Mouse (Mus musculus): ENCODE results near the gene Rrm2. TPM values are rescaled to one million over a fixed set of nuclear protein-coding genes. Genes with fewer than 3 reads are reported as not detected.

Rrm2 gene
- polyA plus RNA-seq, 1 experiment = 1.8 TPM

DNA sequence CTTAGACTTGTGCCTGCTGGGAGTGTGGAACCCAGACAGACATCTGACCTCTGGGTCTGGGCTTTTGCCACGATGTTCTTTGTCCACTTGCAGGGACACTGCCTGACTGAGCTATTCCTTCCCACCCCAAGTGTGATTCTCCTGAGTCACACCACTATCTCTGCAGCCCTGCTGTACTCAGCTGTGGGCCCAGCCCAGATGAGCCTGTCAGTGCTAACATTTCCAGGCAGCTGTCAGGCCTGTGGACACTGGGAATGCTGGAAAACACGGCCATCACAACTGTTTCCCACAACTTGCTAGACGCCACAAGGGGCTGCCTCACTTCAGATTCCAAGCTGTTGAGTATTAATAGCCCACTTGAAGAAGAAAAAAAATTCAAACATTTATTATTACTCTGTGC, 5.0 kb upstream of the Rrm2 start:
- TF ChIP-seq POLR2A (IDR thresholded peaks at IDR 0.05; ENCODE audit: extremely low read depth, insufficient read depth, low read length) = no peak
- no peak for TF ChIP-seq CTCF (IDR thresholded peaks at IDR 0.05; ENCODE audit: extremely low read depth, insufficient read depth, low read length)
- H3K4me3 ChIP-seq (ENCODE audit: insufficient read depth, low read length) = no peak overlapping the region
- H3K4me1 ChIP-seq (ENCODE audit: control insufficient read depth, insufficient read depth, low read length) = no peaks in the 10 kb centered on the region
- no peak overlapping the region for H3K27ac ChIP-seq (ENCODE audit: insufficient read depth, low read length)

DNA sequence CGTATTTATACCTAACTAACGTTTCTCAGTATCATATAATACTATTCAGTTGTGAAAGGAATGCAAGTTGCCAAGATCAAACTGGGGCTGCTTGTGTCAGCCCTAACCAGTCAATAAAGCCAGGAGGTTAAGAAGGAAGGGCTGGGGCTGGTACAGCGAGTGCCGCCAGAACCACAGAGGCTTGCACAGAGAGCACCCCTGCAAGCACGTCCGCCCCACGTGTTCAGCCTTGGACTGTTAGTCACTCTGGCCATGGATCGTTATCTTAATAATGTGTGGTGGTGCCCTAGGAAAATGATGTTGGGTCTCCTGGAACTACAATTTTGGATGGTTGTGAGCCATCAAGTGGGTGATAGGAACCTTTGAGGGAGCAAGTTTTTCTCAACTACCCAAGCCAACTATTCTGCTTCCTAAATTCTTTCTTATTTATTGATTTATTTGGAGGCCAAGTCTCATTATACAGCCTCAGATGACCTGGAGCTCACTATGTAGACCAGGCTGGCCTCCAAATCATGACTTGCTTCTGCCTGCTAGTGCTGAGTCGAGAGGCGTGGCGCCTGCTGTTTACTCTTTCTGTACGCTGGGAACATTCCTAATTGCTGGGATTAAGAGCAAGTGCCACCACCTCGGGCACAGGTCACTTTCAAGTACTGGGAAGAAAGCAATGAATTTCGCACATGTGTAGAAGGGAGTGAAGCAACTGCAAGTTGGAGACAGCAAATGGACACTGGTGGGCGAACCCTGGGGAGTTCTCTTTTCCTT, 2.4 kb upstream of the Rrm2 start:
- Histone ChIP-seq H3K4me1 (ENCODE audit: control insufficient read depth, insufficient read depth, low read length) (no peaks in the 10 kb centered on the region; the same call in 1 of the 2 replicates), H3K27ac (ENCODE audit: insufficient read depth, low read length) (no peak overlapping the region), H3K4me3 (ENCODE audit: insufficient read depth, low read length) (no peak overlapping the region)
- no peak for TF ChIP-seq CTCF (IDR thresholded peaks at IDR 0.05; ENCODE audit: extremely low read depth, insufficient read depth, low read length)
- no peak for TF ChIP-seq POLR2A (IDR thresholded peaks at IDR 0.05; ENCODE audit: extremely low read depth, insufficient read depth, low read length)

DNA sequence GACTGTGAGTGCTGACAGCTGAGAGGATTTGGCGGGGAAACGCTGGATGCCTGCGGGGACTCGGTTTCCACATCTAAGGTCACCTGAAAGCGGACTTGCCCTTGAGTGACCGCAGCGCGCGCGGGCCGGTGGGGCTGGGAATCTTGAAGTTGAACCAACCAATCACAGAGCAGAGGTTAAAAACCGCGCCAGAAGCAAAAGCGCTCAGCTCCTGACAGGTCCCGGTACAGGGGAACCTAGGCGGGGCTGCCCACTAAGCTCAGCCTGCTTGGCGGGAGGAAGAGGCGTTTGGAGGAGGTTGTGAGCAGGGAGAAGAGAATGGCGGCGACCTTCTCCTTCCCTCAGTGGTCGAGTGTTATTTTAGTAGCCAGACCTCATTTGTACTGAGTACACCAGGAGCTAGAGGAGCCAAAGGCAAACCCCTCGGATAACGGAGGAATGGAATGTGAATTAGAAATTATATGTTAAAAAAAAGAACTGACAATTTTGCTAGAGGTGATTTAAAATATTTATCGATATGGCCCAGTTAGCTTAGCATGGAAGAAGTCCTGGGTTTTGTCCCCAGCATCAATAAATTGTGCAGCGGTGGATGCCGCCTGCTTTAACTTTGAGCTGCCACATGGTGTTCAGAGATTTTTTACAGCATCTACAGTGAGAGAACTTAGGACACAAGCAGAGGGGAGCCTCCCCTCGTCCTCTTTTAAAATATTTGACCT, 1.1 kb upstream of the Rrm2 start:
- H3K27ac ChIP-seq (ENCODE audit: insufficient read depth, low read length) = no peak overlapping the region
- TF ChIP-seq CTCF (IDR thresholded peaks at IDR 0.05; ENCODE audit: extremely low read depth, insufficient read depth, low read length) (no peak), POLR2A (IDR thresholded peaks at IDR 0.05; ENCODE audit: extremely low read depth, insufficient read depth, low read length) (no peak)
- no peaks in the 10 kb centered on the region; the same call in 1 of the 2 replicates for H3K4me1 ChIP-seq (ENCODE audit: control insufficient read depth, insufficient read depth, low read length)
- H3K4me3 ChIP-seq (ENCODE audit: insufficient read depth, low read length) = no peak overlapping the region

DNA sequence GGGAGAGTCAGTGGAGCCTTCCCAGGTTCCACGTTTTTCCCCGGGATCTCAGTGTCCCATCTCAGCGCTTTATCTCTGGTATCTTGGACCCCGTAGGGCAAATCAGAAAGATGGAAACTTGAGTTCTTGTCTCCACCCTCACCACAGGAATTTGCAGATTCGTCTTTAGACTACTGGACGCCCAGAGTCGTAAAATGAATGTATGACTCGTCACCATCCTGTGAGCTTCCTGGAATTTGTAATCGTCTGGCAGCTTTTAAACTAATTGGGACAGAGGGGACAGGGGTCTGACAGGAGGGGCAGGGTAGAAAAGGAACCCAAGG, 600 bp upstream of the Rrm2 start:
- Histone ChIP-seq H3K4me1 (ENCODE audit: control insufficient read depth, insufficient read depth, low read length) (no peaks in the 10 kb centered on the region; the same call in 1 of the 2 replicates), H3K27ac (ENCODE audit: insufficient read depth, low read length) (no peak overlapping the region), H3K4me3 (ENCODE audit: insufficient read depth, low read length) (no peak overlapping the region; the same call in 1 of the 2 replicates)
- no peak for TF ChIP-seq POLR2A (IDR thresholded peaks at IDR 0.05; ENCODE audit: extremely low read depth, insufficient read depth, low read length)
- no peak for TF ChIP-seq CTCF (IDR thresholded peaks at IDR 0.05; ENCODE audit: extremely low read depth, insufficient read depth, low read length)

DNA sequence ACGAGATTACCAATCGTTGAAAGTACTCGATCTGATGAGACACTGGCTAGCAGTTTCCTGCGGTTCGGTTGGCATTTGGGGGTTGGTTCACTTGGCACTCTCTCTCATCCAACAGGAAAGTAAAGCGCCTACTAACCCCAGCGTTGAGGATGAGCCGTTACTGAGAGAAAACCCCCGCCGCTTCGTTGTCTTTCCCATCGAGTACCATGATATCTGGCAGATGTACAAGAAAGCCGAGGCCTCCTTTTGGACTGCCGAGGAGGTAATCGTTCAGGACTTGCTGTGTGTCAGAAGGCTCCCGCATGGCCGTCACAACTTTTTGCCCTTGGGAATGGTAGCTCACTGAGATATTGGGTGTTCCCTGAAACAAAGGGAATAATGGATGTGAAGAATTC, 780 bp downstream of the Rrm2 start:
- H3K27ac ChIP-seq (ENCODE audit: insufficient read depth, low read length) = no peak overlapping the region
- TF ChIP-seq POLR2A (IDR thresholded peaks at IDR 0.05; ENCODE audit: extremely low read depth, insufficient read depth, low read length) = no peak
- H3K4me1 ChIP-seq (ENCODE audit: control insufficient read depth, insufficient read depth, low read length) = no peaks in the 10 kb centered on the region; the same call in 1 of the 2 replicates
- peak overlapping the region; percentile 88; the same call in 1 of the 2 replicates for H3K4me3 ChIP-seq (ENCODE audit: insufficient read depth, low read length)

DNA sequence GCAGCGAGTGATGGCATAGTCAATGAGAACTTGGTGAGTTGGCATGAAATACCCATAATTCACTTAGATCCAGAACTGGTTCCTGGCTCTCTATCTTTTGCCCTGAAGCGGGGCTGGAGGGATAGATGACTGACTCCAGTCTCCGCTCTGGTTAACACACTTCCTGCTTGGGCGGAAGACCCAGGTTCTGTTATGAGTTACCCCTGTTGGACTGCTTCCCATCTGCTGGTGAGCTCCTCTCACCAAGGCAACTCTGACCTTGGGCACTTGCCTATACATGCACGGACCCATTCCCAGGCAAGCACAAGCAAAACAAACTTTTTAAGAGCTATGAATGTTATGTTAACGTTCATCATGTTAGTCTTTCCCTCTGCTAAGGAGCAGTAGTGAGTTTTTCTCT, 1.4 kb downstream of the Rrm2 start:
- no peak overlapping the region for H3K4me3 ChIP-seq (ENCODE audit: insufficient read depth, low read length)

DNA sequence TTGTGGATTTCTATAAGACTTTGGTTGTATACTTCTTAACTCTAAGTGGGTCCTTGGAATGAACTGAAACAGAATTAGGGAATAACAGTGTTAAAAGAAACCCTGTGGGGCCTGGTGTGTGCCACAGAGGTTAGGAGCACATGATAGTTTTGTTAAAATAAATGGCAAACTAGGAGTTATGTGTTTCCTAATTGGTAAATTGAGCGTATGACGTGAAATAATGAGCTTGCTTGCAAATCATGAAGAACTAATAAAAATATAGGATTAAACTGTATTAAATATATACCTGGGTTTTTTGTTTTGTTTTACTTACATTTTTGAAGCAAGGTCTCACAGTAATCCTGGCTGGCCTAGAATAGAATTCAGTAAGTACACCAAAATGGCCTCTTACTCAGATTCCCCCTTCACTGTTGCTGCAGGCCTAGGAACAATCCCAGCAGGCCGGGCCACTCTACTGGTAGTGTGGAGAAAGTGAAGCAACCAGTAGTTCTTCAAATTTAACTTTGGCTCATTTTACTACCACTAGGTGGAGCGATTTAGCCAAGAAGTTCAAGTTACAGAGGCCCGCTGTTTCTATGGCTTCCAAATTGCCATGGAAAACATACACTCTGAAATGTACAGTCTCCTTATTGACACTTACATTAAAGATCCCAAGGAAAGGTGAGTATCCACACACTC, 1.9 kb downstream of the Rrm2 start:
- no peak overlapping the region for H3K4me3 ChIP-seq (ENCODE audit: insufficient read depth, low read length)
- no peak overlapping the region for H3K27ac ChIP-seq (ENCODE audit: insufficient read depth, low read length)

More for the DNA sequence above, 1.4 kb downstream of the Rrm2 start:
- Histone ChIP-seq H3K27ac (ENCODE audit: insufficient read depth, low read length) (no peak overlapping the region), H3K4me1 (ENCODE audit: control insufficient read depth, insufficient read depth, low read length) (no peaks in the 10 kb centered on the region; the same call in 1 of the 2 replicates)
- TF ChIP-seq POLR2A (IDR thresholded peaks at IDR 0.05; ENCODE audit: extremely low read depth, insufficient read depth, low read length) (no peak), CTCF (IDR thresholded peaks at IDR 0.05; ENCODE audit: extremely low read depth, insufficient read depth, low read length) (no peak)

DNA sequence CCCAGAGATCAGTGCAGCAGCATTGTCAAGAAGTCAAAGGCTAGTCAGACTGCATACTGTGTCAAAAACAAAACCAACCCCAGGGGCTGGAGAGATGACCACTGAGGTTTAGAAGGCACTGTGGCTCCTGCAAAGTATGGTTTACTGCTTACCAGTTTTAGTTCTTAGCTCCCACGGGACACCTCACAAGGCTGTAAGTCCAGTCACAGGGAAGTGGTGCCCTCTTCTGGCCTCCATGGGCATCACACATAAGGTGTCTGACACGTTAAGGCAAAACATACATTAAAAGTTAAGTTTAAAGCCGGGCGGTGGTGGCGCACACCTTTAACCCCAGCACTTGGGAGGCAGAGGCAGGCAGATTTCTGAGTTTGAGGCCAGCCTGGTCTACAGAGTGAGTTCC, 2.6 kb downstream of the Rrm2 start:
- Histone ChIP-seq H3K4me1 (ENCODE audit: control insufficient read depth, insufficient read depth, low read length) (no peaks in the 10 kb centered on the region; the same call in 1 of the 2 replicates), H3K27ac (ENCODE audit: insufficient read depth, low read length) (no peak overlapping the region), H3K4me3 (ENCODE audit: insufficient read depth, low read length) (no peak overlapping the region)
- no peak for TF ChIP-seq POLR2A (IDR thresholded peaks at IDR 0.05; ENCODE audit: extremely low read depth, insufficient read depth, low read length)
- peak; percentile 50 for TF ChIP-seq CTCF (IDR thresholded peaks at IDR 0.05; ENCODE audit: extremely low read depth, insufficient read depth, low read length)

More for the DNA sequence above, 1.9 kb downstream of the Rrm2 start:
- H3K4me1 ChIP-seq (ENCODE audit: control insufficient read depth, insufficient read depth, low read length) = no peaks in the 10 kb centered on the region; the same call in 1 of the 2 replicates
- no peak for TF ChIP-seq POLR2A (IDR thresholded peaks at IDR 0.05; ENCODE audit: extremely low read depth, insufficient read depth, low read length)
- TF ChIP-seq CTCF (IDR thresholded peaks at IDR 0.05; ENCODE audit: extremely low read depth, insufficient read depth, low read length) = peak; percentile 42; the same call in 1 of the 2 replicates

DNA sequence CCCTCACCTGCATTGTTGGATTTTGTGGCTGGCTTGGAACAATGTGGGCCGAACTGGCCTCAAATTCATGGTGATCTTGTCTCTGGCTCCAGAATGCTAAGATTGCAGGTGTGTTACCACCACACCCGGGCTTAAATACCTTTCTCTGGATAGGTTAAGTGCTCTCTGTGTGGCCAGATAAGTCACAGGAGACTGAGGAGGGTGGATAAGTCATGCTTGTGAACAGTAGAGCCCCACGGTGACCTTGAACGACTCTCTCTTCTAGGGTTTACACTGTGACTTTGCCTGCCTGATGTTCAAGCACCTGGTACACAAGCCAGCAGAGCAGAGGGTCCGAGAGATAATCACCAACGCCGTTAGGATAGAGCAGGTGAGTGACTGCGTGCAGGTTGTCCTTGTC, 4.4 kb downstream of the Rrm2 start:
- H3K4me3 ChIP-seq (ENCODE audit: insufficient read depth, low read length) = no peak overlapping the region
- no peak overlapping the region for H3K27ac ChIP-seq (ENCODE audit: insufficient read depth, low read length)
- TF ChIP-seq POLR2A (IDR thresholded peaks at IDR 0.05; ENCODE audit: extremely low read depth, insufficient read depth, low read length) (no peak), CTCF (IDR thresholded peaks at IDR 0.05; ENCODE audit: extremely low read depth, insufficient read depth, low read length) (no peak)
- no peaks in the 10 kb centered on the region; the same call in 1 of the 2 replicates for H3K4me1 ChIP-seq (ENCODE audit: control insufficient read depth, insufficient read depth, low read length)
